Mouse (Mus musculus): ENCODE data around the gene Tiprl. TPM values are rescaled to one million over a fixed set of nuclear protein-coding genes. Genes with fewer than 3 reads are reported as not detected.

Tiprl gene
- polyA plus RNA-seq, 1 experiment from 2014 or later: 83.5 TPM

GRCm38 (mm10) chr1:165229577-165229976 lies 7.2 kb downstream of the Tiprl start:
- Histone ChIP-seq H3K4me2 (ENCODE audit: low read length) (no peak overlapping the region), H3K27me3 (replicated peaks; ENCODE audit: control insufficient read depth, insufficient read depth, low read length) (no peaks in the 10 kb centered on the region), H3K4me1 (replicated peaks; ENCODE audit: control insufficient read depth, insufficient read depth, low read length) (peaks cover 3% of the 10 kb centered on the region; the same call in 1 of the 2 replicates), H3K9me3 (ENCODE audit: control insufficient read depth, low read length) (no peaks in the 10 kb centered on the region), H3K36me3 (ENCODE audit: control insufficient read depth, insufficient read depth, low read length) (peaks cover 25% of the 10 kb centered on the region; the same call in 1 of the 2 replicates), H3K9ac (ENCODE audit: low read length) (no peak overlapping the region), H3K4me3 (ENCODE audit: low read depth, low read length) (no peak overlapping the region), H3K27ac (ENCODE audit: low read depth) (no peak overlapping the region)
- DNase-seq (ENCODE audit: low spot score) (no peak), ATAC-seq (replicated peaks; ENCODE audit: low FRiP score, low TSS enrichment, low read depth) (no peak)
- 94% methylated on average over 9 of the region's 9 CpGs for WGBS

DNA sequence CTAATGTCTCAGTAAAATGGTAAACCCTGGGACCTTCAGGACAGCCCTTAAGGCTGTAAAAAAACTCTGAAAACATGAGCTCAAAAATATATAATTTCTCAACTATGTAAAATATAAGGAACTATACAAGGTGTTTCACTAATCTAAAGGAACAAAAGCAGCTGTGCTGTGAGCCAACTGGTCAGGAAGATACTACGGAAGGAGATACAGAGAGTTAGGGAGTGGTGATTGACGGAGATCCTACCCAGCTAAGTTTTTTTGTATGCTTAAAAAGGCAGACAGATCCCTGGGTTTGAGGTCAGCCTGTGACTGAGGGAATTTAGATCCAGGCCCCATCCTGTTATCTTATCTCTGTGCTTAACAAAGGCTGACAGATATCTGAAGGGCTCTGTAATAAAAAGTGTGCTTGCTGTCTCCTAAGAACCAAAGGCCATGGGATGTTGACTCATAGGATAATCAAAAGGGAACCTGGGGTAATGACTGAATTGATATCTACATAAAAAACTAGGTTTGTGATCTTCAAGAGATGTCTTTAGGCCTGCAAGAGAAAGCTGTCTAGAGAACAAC lies 19.7 kb downstream of the Tiprl start:
- WGBS: 69% methylated on average over 2 of the region's 2 CpGs
- no peak for ATAC-seq (replicated peaks; ENCODE audit: low FRiP score, low TSS enrichment, low read depth)
- no peak for DNase-seq (ENCODE audit: low spot score)
- Histone ChIP-seq H3K27me3 (replicated peaks; ENCODE audit: control insufficient read depth, insufficient read depth, low read length) (no peaks in the 10 kb centered on the region), H3K9ac (ENCODE audit: low read length) (no peak overlapping the region), H3K9me3 (ENCODE audit: control insufficient read depth, low read length) (no peaks in the 10 kb centered on the region), H3K4me1 (replicated peaks; ENCODE audit: control insufficient read depth, insufficient read depth, low read length) (no peaks in the 10 kb centered on the region), H3K4me2 (ENCODE audit: low read length) (no peak overlapping the region), H3K4me3 (ENCODE audit: low read depth, low read length) (no peak overlapping the region), H3K36me3 (ENCODE audit: control insufficient read depth, insufficient read depth, low read length) (peaks cover 76% of the 10 kb centered on the region), H3K27ac (ENCODE audit: low read depth) (no peak overlapping the region)

DNA sequence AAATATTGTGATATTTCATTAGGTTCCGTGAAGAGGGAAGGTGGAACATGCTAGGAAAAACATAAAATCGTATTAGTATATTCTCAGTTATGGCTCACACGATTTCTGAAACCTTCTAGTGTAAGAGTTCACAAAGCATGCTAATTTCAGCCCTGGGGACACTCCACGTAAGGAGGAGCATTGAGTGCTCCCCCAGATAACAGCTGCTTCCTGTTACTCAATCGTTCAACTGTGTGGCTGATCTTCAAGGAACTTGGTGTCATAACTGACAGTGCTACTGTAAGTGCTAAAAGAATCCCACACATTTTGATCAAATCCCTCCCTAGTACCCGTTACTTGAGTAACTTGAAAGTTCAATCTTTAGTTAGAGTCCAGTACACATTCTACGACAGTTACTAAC lies 21.0 kb downstream of the Tiprl start:
- ATAC-seq (replicated peaks; ENCODE audit: low FRiP score, low TSS enrichment, low read depth) (no peak), DNase-seq (ENCODE audit: low spot score) (no peak)
- H3K27me3 ChIP-seq (replicated peaks; ENCODE audit: control insufficient read depth, insufficient read depth, low read length): no peaks in the 10 kb centered on the region
- H3K4me3 ChIP-seq (ENCODE audit: low read depth, low read length): no peak overlapping the region
- no peaks in the 10 kb centered on the region for H3K4me1 ChIP-seq (replicated peaks; ENCODE audit: control insufficient read depth, insufficient read depth, low read length)
- H3K36me3 ChIP-seq (ENCODE audit: control insufficient read depth, insufficient read depth, low read length): peaks cover 63% of the 10 kb centered on the region
- no peaks in the 10 kb centered on the region for H3K9me3 ChIP-seq (ENCODE audit: control insufficient read depth, low read length)
- H3K27ac ChIP-seq (ENCODE audit: low read depth): no peak overlapping the region
- H3K4me2 ChIP-seq (ENCODE audit: low read length): no peak overlapping the region
- no peak overlapping the region for H3K9ac ChIP-seq (ENCODE audit: low read length)
- 83% methylated on average over 7 of the region's 7 CpGs for WGBS

DNA sequence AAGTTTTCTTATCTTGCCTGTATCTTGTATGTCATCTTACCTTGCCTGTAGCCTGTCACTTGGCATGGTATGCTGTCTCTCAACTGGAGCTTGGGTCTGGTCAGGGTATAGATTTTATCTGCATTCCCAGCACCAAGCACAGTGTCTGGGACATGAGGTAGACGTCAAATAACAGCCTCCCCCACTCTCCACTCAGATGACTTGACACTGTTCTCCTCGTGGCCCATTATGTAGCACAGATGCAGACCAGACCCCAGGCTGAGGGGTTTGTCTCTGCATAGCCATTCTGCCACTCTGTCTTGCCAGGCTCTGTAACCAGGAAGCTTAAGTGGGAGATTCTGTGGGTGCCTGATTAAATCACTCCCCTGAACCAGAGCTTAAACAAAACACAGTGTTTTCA lies 31.2 kb downstream of the Tiprl start:
- H3K27ac ChIP-seq (ENCODE audit: low read depth): no peak overlapping the region
- DNase-seq (ENCODE audit: low spot score): no peak
- no peaks in the 10 kb centered on the region for H3K9me3 ChIP-seq (ENCODE audit: control insufficient read depth, low read length)
- H3K36me3 ChIP-seq (ENCODE audit: control insufficient read depth, insufficient read depth, low read length): no peaks in the 10 kb centered on the region
- peaks cover 6% of the 10 kb centered on the region for H3K4me1 ChIP-seq (replicated peaks; ENCODE audit: control insufficient read depth, insufficient read depth, low read length)
- H3K27me3 ChIP-seq (replicated peaks; ENCODE audit: control insufficient read depth, insufficient read depth, low read length): no peaks in the 10 kb centered on the region
- ATAC-seq (replicated peaks; ENCODE audit: low FRiP score, low TSS enrichment, low read depth): 0 out of 2 replicates have a peak, but pooled peaks have one; percentile 50
- H3K4me3 ChIP-seq (ENCODE audit: low read depth, low read length): no peak overlapping the region
- WGBS: 7% methylated on average over 2 of the region's 2 CpGs
- no peak overlapping the region for H3K4me2 ChIP-seq (ENCODE audit: low read length)
- H3K9ac ChIP-seq (ENCODE audit: low read length): no peak overlapping the region

GRCm38 (mm10) chr1:165203488-165204035 lies 33.2 kb downstream of the Tiprl start:
- Histone ChIP-seq H3K4me3 (ENCODE audit: low read depth, low read length) (no peak overlapping the region), H3K27me3 (replicated peaks; ENCODE audit: control insufficient read depth, insufficient read depth, low read length) (no peaks in the 10 kb centered on the region), H3K27ac (ENCODE audit: low read depth) (no peak overlapping the region), H3K9ac (ENCODE audit: low read length) (no peak overlapping the region), H3K4me2 (ENCODE audit: low read length) (no peak overlapping the region), H3K36me3 (ENCODE audit: control insufficient read depth, insufficient read depth, low read length) (no peaks in the 10 kb centered on the region), H3K4me1 (replicated peaks; ENCODE audit: control insufficient read depth, insufficient read depth, low read length) (peaks cover 6% of the 10 kb centered on the region), H3K9me3 (ENCODE audit: control insufficient read depth, low read length) (no peaks in the 10 kb centered on the region)
- 48% methylated on average over 2 of the region's 2 CpGs for WGBS
- no peak for ATAC-seq (replicated peaks; ENCODE audit: low FRiP score, low TSS enrichment, low read depth)
- DNase-seq (ENCODE audit: low spot score): no peak

DNA sequence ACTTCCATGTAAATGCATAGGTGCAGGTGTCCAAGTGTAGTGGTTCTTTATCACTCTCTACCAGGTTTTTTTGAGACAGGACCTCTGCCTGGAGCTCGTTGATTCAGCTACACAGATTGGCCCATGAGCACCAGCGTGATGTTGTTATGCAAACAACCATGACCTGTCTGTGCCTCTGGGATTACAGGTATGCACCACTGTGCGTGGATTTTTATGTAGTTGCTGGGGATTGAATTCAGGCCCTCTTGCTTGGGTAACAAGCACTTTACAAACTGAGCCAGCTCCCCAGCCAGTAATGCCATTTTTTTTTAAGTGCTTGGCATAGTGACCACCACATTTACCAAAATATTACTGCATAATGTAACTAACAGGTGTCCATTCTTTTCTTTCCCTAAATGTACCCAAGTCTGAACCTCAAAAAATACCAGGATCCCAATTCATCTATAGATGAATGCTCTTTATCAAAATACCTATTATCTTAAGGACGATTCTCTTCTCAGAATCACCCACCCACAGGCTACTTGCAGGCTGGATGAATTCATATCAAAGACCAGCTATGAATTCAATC lies 35.3 kb downstream of the Tiprl start:
- H3K36me3 ChIP-seq (ENCODE audit: control insufficient read depth, insufficient read depth, low read length): no peaks in the 10 kb centered on the region
- no peak overlapping the region for H3K9ac ChIP-seq (ENCODE audit: low read length)
- no peak overlapping the region for H3K27ac ChIP-seq (ENCODE audit: low read depth)
- H3K9me3 ChIP-seq (ENCODE audit: control insufficient read depth, low read length): no peaks in the 10 kb centered on the region
- 80% methylated on average over 4 of the region's 4 CpGs for WGBS
- H3K4me2 ChIP-seq (ENCODE audit: low read length): no peak overlapping the region
- no peaks in the 10 kb centered on the region for H3K27me3 ChIP-seq (replicated peaks; ENCODE audit: control insufficient read depth, insufficient read depth, low read length)
- ATAC-seq (replicated peaks; ENCODE audit: low FRiP score, low TSS enrichment, low read depth) (no peak), DNase-seq (ENCODE audit: low spot score) (no peak)
- H3K4me1 ChIP-seq (replicated peaks; ENCODE audit: control insufficient read depth, insufficient read depth, low read length): no peaks in the 10 kb centered on the region
- no peak overlapping the region for H3K4me3 ChIP-seq (ENCODE audit: low read depth, low read length)

GRCm38 (mm10) chr1:165200748-165201147 lies 36.0 kb downstream of the Tiprl start:
- H3K9ac ChIP-seq (ENCODE audit: low read length): no peak overlapping the region
- H3K27me3 ChIP-seq (replicated peaks; ENCODE audit: control insufficient read depth, insufficient read depth, low read length): no peaks in the 10 kb centered on the region
- no peak for DNase-seq (ENCODE audit: low spot score)
- no peak overlapping the region for H3K4me3 ChIP-seq (ENCODE audit: low read depth, low read length)
- no peaks in the 10 kb centered on the region for H3K4me1 ChIP-seq (replicated peaks; ENCODE audit: control insufficient read depth, insufficient read depth, low read length)
- no peak overlapping the region for H3K27ac ChIP-seq (ENCODE audit: low read depth)
- H3K36me3 ChIP-seq (ENCODE audit: control insufficient read depth, insufficient read depth, low read length): no peaks in the 10 kb centered on the region
- 73% methylated on average over 8 of the region's 8 CpGs for WGBS
- ATAC-seq (replicated peaks; ENCODE audit: low FRiP score, low TSS enrichment, low read depth): no peak
- no peak overlapping the region for H3K4me2 ChIP-seq (ENCODE audit: low read length)
- no peaks in the 10 kb centered on the region for H3K9me3 ChIP-seq (ENCODE audit: control insufficient read depth, low read length)

- H3K4me2 ChIP-seq (ENCODE audit: low read length): no peak overlapping the region
- ATAC-seq (replicated peaks; ENCODE audit: low FRiP score, low TSS enrichment, low read depth) (no peak), DNase-seq (ENCODE audit: low spot score) (no peak)
- H3K36me3 ChIP-seq (ENCODE audit: control insufficient read depth, insufficient read depth, low read length): no peaks in the 10 kb centered on the region
- H3K4me3 ChIP-seq (ENCODE audit: low read depth, low read length): no peak overlapping the region
- WGBS: 69% methylated on average over 3 of the region's 3 CpGs
- no peak overlapping the region for H3K27ac ChIP-seq (ENCODE audit: low read depth)
- no peak overlapping the region for H3K9ac ChIP-seq (ENCODE audit: low read length)
- no peaks in the 10 kb centered on the region for H3K27me3 ChIP-seq (replicated peaks; ENCODE audit: control insufficient read depth, insufficient read depth, low read length)
- no peaks in the 10 kb centered on the region for H3K9me3 ChIP-seq (ENCODE audit: control insufficient read depth, low read length)
- 0 out of 2 replicates have a peak, but pooled peaks cover 3% of the 10 kb centered on the region for H3K4me1 ChIP-seq (replicated peaks; ENCODE audit: control insufficient read depth, insufficient read depth, low read length)
These were observed 37.2 kb downstream of the Tiprl start for GRCm38 (mm10) chr1:165199639-165200038.

DNA sequence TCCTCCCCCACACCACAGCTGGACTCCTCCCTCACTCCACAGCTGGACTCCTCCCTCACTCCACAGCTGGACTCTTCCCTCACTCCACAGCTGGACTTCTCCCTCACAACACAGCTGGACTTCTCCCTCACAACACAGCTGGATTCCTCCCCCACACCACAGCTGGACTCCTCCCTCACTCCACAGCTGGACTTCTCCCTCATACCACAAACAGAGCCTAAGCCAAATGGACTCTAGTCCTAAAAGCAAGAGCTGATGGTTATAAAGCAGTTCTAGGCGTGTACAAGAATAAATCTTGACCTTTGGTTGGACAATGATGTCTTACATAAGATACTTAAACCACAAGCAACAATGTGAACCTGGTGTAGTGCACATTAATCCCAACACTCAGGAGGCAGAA lies 37.8 kb downstream of the Tiprl start:
- Histone ChIP-seq H3K4me3 (ENCODE audit: low read depth, low read length) (no peak overlapping the region), H3K27me3 (replicated peaks; ENCODE audit: control insufficient read depth, insufficient read depth, low read length) (no peaks in the 10 kb centered on the region), H3K27ac (ENCODE audit: low read depth) (no peak overlapping the region), H3K4me1 (replicated peaks; ENCODE audit: control insufficient read depth, insufficient read depth, low read length) (0 out of 2 replicates have a peak, but pooled peaks cover 3% of the 10 kb centered on the region), H3K4me2 (ENCODE audit: low read length) (no peak overlapping the region), H3K9ac (ENCODE audit: low read length) (no peak overlapping the region), H3K36me3 (ENCODE audit: control insufficient read depth, insufficient read depth, low read length) (no peaks in the 10 kb centered on the region), H3K9me3 (ENCODE audit: control insufficient read depth, low read length) (no peaks in the 10 kb centered on the region)
- ATAC-seq (replicated peaks; ENCODE audit: low FRiP score, low TSS enrichment, low read depth) (no peak), DNase-seq (ENCODE audit: low spot score) (no peak)
- 58% methylated on average over 1 of the region's 1 CpGs for WGBS
